Mouse (Mus musculus): ENCODE results near the gene Adcy5.

GRCm38 (mm10) chr16:35159532-35159931 lies 4.9 kb downstream of the Adcy5 start:
- TF ChIP-seq EP300 (IDR thresholded peaks at IDR 0.05; ENCODE audit: low read depth) (no peak), CTCF (IDR thresholded peaks at IDR 0.05; ENCODE audit: low read depth) (no peak)
